Comparison of ENCODE assay signal across 6 mouse cellular contexts in genomic region chr6:47762686-47763085, GRCm38 (mm10).
DNase-seq lines count a peak whose midpoint lies in the region.

No protein-coding gene starts in this region.

- DNase-seq in cerebellum, adult 11-12 months: peak; percentile 33
- peak; percentile 67 for DNase-seq in cerebellum, adult 9-10 months
- DNase-seq in heart, adult 9 months (ENCODE audit: low spot score in 2 of 2): peak; percentile 2 to 3
- DNase-seq in layer of hippocampus, adult 11-12 months (ENCODE audit: low spot score): peak; percentile 5
- peak; percentile 3 for DNase-seq in testis, postnatal 14 days (ENCODE audit: low spot score)
- DNase-seq in thymus, postnatal 4 days: peak; percentile 18

Comparison
In these comparisons a context has a peak if more than half of its experiments do, and no peak if none do; other contexts are left out.
1. Peak in every context shown above with its lines: DNase-seq.
2. DNase-seq: peak in every context shown above with its lines; median percentile 67 in cerebellum, adult 9-10 months; 33 in cerebellum, adult 11-12 months; 18 in thymus, postnatal 4 days; 5 in layer of hippocampus, adult 11-12 months; 3 in testis, postnatal 14 days; 2 in heart, adult 9 months.